Mouse (Mus musculus): ENCODE measurements at regions not wholly inside any gene's neighbourhood (a gene's known extent, or its start where the extent isn't known, plus 50 kb on each side); places are given as distances from the start of the nearest gene placed in this dataset.

DNA sequence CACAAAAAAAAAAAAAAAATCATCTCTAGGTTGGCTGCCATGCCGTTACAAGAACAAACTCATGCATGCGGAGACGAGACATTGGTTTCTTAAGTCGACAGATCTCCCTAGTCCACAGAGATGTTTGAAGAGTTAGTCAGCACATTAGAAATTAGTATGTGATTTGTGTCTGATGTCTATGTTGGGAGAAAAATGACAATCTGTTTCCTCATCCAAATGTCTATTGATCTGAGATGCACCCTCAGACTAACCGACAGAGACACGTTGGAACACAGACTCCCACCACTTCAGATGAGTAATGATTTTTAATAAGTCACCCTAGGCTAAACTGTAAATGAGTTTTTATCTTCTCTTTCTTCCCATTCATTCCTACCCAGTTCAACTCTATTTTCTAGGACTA is 506.9 kb downstream of the Epha4 start:
- DNase-seq (ENCODE audit: low spot score), result no peak

DNA sequence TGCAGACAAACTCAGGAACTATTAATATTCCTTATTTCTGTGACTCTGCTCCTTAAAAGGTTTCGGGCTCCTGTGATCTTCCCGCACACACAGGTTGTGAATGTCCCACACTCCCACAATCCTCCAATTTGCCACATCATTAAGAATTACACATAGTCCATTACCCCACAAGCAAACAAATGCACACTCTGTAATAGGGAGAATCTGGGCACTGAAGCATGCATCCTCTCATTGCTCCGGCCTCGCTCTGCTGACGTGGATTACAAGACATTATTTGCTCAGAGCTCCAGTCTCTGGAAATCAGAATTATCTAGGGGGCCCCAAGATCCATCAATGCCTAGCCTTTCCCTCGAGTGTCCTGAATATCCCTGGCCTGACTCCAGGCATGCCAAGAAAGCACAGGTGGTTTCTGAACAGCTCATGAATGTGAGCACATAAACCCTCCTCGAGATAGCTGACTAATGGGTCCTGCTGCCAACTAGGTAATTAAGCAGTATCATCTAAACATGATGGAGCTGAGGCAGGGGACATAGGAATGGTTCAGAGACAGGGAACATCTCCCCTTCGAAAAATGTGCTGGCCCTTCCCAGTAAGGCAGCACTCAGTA is 504.2 kb downstream of the Epha4 start:
- no peak for DNase-seq (ENCODE audit: low spot score)

DNA sequence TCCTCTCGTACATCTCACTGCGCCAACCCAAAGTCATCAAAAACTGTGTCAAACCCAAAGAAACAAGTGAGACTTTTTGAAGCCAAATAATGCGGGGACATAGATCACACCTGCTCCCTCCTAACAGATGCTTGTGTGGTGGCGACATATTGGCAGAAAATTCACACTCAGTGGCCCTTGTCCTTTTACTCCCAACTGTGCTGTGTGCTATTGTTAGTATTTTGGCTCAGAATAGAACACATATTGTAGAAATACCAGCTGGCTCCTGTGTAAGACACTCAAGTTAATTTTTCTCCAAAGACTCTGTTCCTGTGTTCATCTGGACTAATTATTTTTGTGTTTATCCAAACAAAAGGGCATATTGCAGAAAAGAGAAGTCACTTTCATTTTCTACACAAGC is 487.2 kb downstream of the Epha4 start:
- no peak for DNase-seq (ENCODE audit: low spot score)

DNA sequence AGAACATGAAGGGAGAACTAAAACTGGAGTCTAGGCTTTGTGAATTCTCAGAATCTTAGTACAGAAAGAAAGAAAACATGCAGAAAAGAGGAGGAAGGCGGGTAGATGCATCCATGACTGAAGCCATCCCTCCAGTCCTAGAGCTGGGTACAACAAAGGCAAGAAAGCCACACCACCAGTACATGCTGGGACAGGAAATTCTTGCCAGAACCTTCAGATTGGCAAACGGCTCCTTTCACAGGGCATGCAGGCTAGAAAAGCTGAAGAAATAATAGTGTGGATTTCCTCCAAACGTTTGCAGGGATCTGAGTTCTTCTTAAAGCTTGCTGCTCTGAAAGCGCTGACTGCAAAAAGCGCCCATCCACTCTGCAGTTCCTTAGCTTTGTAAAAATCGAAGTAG is 486.7 kb downstream of the Epha4 start:
- DNase-seq (ENCODE audit: low spot score), result no peak

DNA sequence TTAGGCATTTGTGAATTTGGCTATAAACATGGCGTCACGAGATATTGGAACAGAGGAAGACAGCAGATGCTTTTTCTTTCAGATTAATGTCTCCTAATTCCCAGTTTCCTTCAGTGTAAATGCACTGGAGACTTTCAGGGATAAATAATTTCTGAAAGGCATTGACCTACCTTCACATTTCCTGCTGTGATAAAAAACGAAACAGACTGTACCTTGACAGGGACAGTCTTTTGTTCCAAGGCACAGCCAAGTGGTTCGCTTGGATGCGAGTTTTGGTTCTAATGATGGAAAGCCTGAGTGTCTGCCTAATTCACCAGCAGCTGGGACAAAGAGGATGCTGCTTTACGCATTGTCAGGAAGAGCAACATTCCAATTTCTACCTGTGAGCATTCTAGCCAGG is 485.8 kb downstream of the Epha4 start:
- no peak for DNase-seq (ENCODE audit: low spot score)

DNA sequence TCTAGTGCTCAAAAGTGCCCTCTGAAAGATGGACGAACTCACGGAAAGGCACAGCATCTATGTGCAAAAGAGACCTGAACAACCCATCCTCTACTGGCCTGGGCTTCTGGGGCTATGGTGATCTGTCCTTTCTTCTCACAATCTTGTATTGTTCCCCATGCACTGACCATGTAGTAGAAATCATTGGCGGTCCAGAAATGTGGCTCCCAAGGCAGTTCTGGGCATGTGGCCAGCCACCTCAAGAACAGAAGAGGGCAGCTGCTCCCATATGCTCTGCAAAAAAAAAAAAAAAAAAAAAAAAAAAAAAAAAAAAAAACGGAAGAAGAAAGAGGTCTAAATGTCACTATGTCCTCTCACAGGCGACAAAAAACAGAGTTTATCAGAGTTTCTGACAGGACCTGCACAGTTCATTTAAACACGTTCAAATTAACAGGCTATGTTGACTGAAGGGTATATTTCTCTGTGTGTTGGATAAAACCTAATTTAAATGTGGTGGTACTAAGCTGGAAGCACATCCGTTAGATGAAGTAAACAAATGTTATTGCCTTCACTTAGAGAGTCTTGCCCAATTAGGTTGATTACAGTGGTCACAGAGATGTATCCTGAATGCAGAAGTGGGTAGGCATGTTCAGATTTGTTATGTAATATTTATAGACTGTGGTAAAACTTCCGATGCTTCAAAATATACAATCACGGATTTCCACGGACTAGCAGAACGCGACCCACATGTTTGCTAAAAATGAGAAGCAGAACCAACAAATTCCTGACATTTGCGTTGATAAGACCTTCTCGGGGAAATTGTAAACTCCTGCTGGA is 470.9 kb downstream of the Epha4 start:
- no peak for DNase-seq (ENCODE audit: low spot score)

DNA sequence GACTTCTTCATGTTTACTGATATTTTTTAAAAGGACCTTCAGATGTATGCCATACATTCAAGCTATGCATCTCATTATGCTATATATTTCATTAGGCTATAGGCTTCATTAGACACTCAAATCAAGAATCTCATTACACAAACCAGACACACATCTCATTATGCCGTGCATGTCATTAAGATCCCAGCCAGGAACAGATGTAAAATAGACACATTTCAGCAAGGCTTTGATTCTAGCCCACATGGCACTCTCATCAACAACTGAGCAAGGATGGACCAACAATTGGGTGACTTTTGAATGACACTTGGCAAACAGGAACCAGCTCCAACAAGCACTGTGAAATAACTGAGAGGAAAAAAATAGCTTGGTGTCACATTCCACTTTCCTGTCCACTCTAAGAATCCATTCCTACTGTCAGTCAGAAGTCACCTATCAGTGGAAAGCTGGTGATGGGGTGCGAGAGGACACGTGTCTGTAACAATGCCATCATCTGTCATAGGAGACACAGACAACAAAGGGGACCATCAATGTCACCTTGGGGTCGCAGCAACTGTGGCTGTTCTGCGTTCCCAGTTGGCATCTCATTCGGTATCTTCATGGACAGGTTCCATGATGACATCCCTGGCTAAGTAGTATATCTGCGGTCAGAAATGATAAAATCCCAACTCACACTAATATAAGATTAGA is 466.0 kb downstream of the Epha4 start:
- no peak for DNase-seq (ENCODE audit: low spot score)

DNA sequence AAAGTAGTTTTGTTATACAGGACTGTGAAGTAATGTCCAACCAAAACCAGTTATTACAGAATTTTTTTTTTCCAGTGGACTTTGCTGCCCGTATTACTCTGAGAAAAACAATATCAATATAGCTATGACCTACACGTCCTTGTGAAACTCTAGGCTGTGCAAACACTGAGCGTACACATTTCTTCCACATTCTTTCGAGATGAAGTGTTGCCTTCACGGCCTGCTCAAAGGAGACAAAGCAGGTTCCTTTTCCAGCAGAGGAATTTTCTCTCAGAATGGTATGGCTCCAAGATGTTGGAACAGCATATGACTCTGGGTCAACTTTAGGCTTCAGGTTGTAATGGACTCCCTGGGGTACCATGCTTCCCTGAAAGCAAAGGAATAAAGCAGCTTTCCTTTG is 463.6 kb downstream of the Epha4 start:
- DNase-seq (ENCODE audit: low spot score), result no peak

DNA sequence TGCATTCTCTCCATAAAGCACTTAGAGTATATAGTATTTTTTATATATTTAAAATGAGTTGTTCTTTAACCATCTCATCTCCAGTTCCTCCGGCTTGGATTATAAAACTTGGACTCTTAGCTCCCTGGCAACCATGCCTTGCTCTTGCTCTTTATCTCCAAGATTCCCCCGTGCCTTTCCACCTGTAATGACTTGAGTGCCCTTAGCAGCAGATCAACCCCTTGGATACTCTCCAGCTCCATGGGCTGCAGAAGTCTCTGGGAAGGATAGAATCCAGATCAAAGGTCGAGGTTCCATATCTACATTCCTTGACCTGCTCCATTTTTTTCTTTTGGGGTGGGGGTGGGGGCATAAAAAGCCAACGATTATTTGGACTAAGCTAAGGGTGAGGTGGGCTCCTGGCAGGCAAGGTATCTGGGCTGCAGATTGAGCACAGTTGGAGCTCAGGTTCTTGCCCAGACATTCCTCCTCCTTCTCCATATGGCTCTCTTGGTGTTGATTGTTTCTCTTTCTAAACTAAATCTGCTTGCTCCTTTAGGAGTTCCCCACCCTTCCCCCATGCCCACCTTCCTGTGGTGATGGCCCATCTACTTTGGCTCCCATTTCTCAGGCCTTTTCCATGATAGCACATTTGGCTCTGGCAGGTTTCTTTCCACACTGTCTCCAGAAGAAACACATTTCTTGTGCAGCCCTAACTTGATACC is 460.9 kb downstream of the Epha4 start:
- DNase-seq (ENCODE audit: low spot score), result no peak

DNA sequence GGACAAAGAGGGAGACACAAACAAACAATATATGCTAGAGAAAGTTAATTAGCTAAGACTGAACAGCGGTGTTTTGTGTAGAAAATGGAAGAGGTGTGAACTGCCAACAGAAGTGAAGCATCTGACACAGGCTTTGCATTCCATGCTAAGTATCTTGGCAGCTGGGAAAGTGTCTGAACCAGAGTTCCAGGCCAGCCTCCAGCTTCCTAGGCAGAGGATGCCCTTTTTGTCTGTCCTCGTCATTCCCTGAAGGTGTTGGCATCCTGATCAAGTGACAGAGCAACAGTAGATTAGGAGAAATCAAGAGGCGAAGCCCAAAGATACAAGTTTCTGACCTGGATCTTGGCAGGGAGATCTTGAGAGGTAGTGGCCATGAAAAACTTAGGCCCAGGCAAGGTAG is 452.4 kb downstream of the Epha4 start:
- DNase-seq (ENCODE audit: low spot score), result no peak

DNA sequence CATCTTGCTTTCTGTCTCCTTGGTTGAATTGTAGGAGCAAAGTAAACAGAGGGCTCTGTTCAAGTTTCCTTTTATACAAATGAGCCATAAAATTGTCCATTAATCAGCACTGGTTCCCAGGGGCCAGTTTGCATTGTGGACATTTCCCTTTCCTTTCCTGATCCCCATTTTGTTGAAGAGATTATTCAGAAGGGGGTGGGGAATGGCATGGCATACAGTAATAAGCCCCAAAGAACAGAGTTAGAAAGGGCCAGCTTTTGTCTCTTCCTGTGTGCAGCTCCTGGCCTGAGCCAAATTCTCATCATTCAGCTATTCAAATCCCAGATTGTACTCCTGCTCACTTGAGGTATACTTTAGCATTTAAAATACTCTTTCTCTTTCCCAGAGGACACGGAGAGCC is 441.8 kb downstream of the Epha4 start:
- DNase-seq (ENCODE audit: low spot score), result no peak

DNA sequence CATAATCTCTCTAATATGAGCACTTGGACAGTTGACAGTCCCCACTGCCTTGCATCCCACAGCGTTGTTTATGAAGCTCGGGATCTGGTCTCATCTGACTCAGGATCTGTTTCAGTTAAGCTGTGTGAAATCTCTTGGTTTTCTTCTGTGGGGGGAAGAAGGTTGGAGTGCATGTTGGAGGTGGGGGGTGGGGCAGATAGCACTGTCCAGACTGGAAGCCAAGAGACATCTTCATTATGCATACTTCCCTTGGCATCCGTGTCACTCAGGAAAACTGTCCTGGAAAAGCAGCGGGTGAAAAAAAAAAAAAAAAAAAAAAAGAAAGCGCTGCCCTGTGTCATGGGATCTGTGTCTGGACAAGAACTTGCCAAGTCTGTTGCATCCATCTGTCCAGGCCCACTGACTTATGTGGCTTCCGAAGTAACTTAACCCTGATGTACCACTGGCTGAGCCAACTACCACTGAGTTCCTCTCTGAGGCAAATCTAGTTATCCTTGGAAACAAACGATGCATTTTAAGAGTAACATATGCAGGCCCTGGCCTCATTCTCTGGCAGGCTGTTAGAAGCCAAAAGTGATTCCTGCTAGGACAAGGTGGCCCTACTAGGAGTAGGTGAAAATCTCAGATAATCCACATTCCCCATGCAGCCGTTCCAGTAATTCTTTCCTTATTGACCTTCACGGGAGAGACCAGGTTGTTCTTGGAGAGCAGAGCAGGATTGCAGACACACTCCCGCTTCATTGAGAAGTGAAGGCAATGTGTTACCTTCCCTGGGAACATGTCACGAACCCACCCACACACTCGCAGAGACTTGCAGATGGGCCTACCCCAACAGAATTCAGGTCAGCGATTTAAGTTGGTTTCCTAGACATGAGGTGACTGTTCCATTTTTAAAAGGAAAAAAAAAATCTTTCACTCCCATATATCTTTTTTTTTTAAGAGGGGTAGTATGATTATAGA is 439.7 kb downstream of the Epha4 start:
- no peak for DNase-seq (ENCODE audit: low spot score)

DNA sequence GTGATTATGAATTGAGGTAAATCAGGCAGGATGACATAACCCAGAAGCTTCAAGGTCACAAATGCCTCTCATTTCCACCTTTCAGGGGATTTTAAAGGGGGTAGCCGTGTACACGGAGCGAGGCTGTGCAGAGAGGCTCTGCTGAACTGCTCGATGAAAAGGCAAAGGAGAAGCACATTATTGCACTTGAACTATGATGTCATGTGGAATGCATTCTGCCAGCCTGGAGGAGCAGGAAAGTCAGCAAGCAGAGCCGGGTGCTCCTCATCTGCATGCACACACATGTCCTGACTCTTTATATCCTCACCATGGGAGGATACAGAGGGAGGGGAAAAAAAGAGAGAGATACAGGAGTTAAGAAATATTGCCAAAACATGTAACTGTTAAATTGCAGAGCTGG is 434.1 kb downstream of the Epha4 start:
- no peak for DNase-seq (ENCODE audit: low spot score)

DNA sequence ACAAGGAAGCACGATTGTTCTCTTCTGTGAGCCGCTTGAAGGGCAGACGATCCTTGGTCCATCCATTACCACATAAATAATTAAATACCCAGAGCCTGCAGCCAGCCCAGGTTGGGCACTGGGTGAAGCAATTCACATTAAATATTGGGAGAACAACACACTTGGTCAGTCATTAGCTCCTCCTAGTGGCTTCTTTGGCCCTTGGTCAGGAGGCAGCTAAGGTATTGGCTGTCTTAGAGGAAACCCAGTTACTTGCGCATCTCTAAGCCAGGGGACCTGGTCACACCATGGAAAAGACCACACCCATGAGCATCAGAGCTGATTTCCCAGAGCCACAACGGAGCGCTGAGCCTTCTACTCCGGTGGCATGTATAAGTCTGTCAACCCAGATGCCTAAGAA is 433.2 kb downstream of the Epha4 start:
- DNase-seq (ENCODE audit: low spot score), result no peak

DNA sequence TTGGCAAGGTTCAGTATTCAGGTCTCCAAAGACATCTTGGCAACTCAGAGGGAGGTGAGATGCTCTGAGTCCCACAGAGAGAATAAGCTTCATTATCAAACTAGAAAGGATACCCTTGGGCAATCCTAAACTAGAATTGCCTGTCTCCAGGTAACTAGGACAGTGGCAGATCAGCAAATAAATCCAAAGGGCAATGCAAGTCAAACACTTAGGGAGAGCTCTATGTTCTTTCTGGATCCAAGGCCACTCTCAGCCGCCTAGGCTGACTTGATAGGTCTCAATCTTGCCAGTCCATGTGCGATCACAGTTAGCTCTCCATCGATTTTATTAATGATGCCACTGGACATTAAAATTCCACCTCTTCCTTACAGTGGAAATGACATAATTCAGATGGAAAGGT is 432.5 kb downstream of the Epha4 start:
- DNase-seq (ENCODE audit: low spot score), result no peak

DNA sequence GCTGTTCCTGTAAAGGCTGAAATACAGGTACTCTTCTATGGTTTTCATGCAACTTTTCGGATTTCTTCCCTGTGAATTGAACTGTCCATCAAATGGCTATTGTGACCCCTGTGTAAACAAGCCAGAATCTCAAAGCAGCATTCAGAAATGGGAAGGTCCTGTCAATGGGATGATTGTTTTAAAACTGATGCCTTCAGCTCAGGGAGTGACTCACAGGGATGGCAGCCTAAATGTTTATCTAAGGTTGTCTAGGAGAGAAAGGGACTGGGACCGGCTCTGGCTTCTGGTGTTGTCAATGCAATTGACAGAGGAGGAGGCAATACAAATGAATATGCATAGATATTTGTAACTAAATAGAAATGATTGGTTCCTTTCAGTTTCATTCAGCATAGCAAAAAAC is 421.3 kb downstream of the Epha4 start:
- DNase-seq (ENCODE audit: low spot score), result no peak

DNA sequence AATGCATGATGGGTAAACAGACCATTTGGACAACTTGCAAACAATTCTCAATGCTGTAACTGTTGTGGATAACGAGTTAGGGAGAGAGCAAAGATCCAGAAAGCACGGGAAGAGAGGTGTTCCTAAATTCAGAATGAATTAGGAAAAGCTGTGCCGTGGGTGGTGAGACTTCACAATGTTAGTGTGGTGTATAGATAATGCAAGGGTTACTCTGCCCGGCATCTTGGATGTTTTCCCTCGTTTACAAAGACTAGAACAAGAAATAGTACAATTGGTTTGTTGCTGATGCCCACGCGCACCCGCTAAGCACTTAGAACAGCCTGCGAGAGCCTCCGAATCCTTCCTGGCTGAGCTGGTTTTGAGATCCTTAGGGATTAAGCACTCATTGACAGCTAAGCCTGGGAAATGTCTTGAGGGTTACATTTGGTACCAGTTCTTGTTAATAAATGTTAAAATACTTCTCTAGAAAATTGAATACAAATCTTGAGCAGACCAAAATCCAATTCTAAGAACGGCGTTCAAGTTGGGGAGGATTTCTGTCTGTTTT is 413.1 kb downstream of the Epha4 start:
- DNase-seq (ENCODE audit: low spot score), result no peak

DNA sequence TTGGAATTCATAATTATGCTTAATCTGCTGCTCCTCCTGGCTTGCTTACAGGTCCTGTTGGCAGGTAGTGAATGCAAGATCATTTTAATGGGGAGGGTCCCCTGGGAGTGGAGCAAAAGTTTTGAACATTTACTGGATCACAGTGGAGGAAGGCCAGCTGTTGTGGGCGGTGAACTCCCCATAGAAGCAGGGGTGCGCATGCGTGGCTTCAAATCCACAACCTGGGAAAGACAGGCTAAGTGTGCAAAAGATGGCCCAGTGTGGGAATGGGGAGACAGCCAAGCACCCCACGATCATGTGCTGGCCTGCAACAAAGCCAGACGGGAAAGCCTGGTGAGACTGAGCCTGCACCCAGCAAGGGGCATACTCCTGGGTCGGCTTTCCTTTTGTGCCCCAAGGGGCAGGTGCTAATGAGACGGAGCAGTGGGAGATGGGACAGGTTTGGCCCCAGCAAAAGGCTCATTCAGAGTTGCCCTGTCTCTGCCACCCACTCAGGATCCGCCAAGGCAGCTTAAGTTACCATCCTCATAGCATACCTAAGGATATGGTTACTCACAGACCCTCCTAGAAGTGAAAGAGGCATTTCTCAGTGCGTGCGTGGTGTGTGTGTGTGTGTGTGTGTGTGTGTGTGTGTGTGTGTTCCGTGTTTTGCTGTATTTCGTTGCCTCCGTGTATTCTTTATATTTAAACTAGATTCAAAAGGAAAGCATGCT is 412.3 kb downstream of the Epha4 start:
- DNase-seq (ENCODE audit: low spot score), result no peak

DNA sequence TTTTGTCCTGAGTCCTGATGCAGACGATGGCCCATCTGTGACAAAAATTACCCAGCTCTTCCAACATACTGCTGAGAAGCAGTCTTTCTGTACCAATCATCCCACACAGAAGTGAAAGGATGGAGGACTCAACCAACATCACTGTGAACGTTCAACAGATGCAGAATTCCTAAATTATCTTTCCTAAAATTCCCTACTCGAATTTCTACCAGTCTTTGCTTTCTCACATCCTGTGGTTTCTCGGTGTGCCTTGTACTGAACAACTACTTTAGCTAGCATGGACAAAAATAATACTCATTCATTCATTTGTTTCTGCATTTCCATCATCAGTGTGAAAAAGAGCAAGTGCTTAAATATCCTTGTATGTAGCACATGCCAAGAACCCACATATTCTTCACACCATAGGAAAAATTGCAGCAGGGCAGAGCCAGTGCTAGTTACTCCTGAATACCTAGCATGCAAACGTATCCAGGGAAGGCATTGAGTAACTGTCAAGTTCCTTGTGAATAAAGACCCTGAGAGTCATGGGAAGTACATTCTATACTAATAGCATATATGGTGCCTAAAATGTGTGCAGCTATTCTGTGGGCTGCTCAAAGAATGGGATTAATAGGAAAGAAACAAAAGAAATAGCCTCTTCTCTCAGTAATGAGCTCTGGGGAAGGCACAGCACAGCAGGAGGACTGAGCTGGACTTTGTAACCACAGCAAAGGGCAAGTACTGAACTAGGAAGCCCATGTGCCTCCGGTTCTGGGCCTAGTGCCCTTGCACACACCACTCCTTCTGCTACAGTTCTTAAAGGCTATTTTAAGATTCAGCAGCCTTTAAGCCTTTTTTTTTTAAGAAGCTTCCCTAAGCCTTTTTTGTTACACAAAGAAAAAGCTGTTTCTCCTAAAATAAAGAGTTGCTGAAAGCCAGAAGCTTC is 404.8 kb downstream of the Epha4 start:
- DNase-seq (ENCODE audit: low spot score), result no peak
